Mouse (Mus musculus) left cerebral cortex, postnatal 14 days (tissue): ENCODE data around the gene C1qtnf6. TPM values are rescaled to one million over a fixed set of nuclear protein-coding genes. Genes with fewer than 3 reads are reported as not detected.
A peak's percentile ranks its signal among the peaks of the same experiment; 100 is the strongest.

Source experiments
- DNase-seq, 2 experiments: peaks; one replicate each; pipeline ENCODE4 v3.0.0; 2021 to 2022; ENCODE audit warnings: low spot score in 2 of 2, mixed read lengths in 1 of 2
- intact Hi-C: fragments of 180-260 bp; cut with DNase I; formaldehyde crosslinking; loops from one replicate; pipeline ENCODE4 v1.15.1; 2025
- total RNA-seq, 2 experiments: library from RNA; stranded (reverse); gene quantifications; 2 replicates each; pipeline ENCODE4 v1.2.3; 2021

The C1qtnf6 gene
- total RNA-seq, 2 experiments from 2014 or later, result 7.7 to 9.0 TPM

DNA sequence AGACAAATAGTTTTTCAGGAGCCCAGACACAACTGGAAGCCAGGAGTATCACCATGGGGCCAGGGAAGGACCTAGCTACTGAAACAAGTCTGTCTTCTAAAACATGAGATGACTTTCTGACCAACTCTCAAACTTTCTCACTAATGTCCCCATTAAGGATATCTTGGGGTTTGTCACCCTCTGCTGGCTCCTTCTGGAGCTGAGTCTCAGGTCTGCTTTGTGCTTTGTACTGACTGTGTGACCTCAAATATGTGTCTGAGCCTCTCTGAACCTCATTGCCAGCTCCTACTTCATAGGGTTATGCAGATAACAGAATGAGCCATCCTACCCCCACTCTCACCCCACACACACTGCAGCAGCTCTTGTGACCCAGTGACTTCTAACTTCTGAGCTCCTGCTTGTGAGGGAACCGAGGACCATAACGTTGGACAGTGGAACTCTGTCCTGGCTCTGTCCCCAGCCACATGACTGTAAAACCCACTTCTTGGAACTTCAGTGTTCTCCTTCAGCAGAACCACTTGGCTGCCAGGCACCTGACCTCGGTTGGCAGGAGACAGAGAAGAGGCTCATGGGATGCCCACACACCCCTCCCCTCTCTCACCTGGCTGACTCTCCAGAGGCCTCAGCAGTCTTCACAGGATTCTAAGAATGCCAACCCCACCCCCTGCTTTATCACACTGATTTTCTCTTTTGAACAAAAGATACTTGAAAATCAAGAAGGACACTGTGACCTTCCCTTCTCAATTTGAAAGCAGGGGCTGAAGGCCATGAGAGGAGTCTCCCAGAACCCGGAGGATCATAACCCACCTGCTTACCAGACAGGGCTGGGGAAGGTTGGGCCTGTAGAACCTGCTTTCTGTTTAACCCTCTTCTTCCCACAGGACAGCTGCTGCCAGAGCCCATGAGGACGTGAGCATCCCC is 16.5 kb upstream of the C1qtnf6 start:
- intact Hi-C loops, result no loop called here
- peak in 1 of 2 experiments; percentile 46 for DNase-seq

DNA sequence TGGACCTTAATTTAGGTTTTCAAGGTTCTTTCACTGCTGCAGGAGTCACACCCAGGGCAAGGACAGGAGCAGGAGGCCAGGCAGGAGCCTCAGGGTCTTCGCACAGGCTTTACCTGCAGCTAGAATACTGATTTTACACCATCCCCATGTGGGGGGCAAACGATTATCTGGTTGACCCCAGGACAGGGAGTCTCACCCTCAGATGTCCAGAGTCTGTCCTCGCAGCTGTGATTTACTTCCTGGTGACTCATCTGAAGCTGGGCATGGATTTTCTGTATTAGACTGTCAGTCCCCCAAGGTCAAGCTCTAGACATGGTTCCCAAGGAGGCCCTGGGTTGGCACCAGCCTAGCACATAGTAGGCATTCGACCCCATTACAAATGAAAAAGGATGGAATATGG is 14.8 kb upstream of the C1qtnf6 start:
- intact Hi-C loops, result no loop called here
- DNase-seq, result no peak

- peak; percentile 40 to 68 for DNase-seq
- intact Hi-C loops, result loop anchor here (5.0 kb wide), 1 partner anchor 38 kb away; no protein-coding TSS in a partner anchor
Measured at GRCm38 (mm10) chr15:78544561-78545001, 13.4 kb upstream of the C1qtnf6 start, which contains the start of gene Sstr3. Gene Sstr3 (minus strand): TSS chr15:78544685.

DNA sequence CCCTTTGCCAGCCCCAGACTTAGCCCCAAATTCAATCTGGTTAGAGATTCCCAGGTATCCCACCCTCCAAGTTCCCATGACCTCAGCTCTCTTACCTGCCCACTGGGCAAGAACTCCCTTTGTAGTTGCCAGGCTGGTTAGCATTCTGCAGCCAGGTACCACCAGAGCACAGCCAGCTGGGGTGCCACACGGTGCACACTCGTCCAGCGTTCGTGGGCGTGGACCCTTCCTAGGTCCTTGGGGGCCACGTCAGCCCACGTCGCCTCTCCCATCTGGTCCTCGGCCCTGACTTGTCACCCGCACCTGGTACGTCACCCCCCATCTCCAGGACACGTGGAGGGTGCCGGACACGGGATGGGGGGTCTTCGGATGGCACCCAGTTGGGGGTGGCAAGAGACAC is 12.8 kb upstream of the C1qtnf6 start:
- intact Hi-C loops, result loop anchor here (5.0 kb wide), 1 partner anchor 38 kb away; no protein-coding TSS in a partner anchor
- DNase-seq, result no peak

DNA sequence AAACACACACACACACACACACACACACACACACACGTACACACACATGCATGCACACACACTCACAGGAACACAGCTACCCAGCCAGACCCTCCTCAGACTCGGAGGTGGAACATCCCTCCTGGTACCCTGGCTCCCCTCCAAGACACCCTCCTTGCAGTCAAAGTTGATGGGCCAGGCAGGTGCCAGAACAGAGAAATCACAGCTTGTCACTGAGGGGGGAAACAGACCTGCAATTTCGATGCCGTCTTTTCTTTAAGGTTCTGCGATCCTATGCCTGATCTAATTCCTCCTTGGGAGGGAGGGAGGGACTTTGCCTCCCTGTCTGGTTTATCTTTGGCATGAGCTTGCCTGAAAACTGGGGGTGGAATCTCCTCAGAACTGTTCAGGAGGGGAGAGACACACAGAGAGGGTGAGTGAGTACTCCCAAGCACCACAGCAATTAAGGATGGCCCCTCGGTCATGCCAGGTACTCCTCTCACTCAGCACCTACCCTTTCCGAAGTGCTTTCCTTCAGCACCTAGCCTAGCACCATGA is 11.6 kb upstream of the C1qtnf6 start:
- peak; percentile 51 to 64 for DNase-seq
- intact Hi-C loops, result loop anchor here (5.0 kb wide), 1 partner anchor 39 kb away; no protein-coding TSS in a partner anchor

- intact Hi-C loops, result loop anchor here (5.0 kb wide), 1 partner anchor 40 kb away; no protein-coding TSS in a partner anchor
- DNase-seq, result no peak
Measured at GRCm38 (mm10) chr15:78542098-78542766, 11.0 kb upstream of the C1qtnf6 start.

DNA sequence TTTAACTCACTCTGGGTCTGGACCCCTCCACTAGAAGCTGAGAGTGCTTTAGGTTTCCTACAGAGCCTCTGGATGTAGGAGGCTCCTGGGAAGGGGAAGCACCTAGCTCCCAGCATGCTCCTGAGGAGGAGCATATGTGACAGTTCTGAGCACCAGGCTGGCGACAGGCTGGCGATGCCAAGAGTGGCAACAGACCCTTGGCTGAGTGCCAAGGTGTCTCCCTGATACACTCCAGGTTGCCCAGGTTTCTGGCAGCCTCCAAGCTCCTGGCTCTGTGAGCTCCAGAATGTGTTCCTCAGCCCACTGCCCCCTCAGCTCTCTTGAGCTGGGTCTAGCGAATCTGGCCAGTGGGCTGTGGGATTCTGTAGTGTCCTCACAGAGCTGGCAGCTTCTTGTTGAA is 10.4 kb upstream of the C1qtnf6 start:
- intact Hi-C loops, result loop anchor here (5.0 kb wide), 1 partner anchor 41 kb away; no protein-coding TSS in a partner anchor
- no peak for DNase-seq

DNA sequence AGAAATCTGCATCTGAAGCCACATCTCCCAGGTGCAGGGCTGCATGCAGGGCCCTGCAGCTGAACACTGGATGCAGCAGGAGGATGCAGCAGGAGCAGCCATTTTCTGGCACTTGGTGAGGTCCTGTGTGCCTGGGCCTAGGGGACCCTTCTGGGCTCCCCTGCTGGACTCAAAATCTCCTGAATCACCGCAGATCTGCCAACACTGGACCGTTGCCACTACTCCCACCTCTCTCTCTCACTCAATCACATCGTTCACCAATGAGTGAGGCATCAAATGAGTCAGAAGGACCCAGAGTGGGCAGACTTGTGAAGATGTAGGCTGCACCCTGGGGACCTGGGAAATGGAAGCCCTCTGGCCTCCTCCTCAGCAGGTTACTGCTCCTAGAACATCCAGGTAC is 9.8 kb upstream of the C1qtnf6 start:
- intact Hi-C loops, result loop anchor here (5.0 kb wide), 1 partner anchor 41 kb away; no protein-coding TSS in a partner anchor
- DNase-seq, result no peak

GRCm38 (mm10) chr15:78535723-78536421 is 4.7 kb upstream of the C1qtnf6 start:
- intact Hi-C loops, result loop anchor here (10.0 kb wide), 1 partner anchor 181 kb away; no protein-coding TSS in a partner anchor
- DNase-seq, result no peak

GRCm38 (mm10) chr15:78533346-78533835 is 2.2 kb upstream of the C1qtnf6 start:
- intact Hi-C loops, result loop anchor here (10.0 kb wide), 1 partner anchor 179 kb away; no protein-coding TSS in a partner anchor
- DNase-seq, result no peak

DNA sequence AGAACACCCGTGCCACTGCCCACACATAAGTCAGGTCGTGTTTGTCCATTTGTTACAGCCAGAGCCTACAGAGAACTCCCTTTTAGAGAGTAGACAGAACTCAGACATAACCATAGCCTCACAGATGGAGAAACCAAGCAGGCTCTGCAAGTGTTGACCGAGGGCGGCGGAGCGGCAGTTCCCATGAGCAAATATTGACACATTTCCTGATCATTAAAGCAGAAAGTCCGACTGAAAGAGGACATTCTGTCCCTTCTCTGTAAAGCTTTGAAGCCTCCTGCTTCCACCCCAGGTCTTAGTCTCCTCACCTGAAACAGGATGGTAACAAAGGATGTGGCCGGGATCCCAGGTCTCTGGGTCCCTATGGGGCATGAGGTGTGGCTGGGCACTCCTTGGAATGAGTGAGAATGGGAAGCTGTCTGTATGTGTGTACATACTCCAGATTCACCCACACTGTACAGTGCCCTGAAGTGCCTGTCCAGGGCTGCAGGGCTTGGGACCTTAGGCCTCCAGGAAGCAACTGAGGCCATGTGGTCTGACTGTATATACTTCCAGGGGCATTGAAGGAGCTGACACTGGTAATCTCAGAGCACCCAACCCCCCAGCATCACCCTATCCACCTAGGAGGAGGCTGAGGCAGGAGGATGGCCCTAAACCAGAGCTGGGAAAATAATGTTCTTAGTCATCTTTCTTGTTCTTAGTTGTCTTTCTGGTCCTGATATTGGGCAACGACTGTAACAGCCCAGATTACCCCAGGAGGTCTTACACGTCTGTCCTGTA is 1.5 kb upstream of the C1qtnf6 start:
- no peak for DNase-seq
- intact Hi-C loops, result loop anchor here (10.0 kb wide), 1 partner anchor 178 kb away; no protein-coding TSS in a partner anchor

GRCm38 (mm10) chr15:78531901-78532469 is 769 bp upstream of the C1qtnf6 start:
- intact Hi-C loops, result loop anchor here (10.0 kb wide), 1 partner anchor 177 kb away; no protein-coding TSS in a partner anchor

DNA sequence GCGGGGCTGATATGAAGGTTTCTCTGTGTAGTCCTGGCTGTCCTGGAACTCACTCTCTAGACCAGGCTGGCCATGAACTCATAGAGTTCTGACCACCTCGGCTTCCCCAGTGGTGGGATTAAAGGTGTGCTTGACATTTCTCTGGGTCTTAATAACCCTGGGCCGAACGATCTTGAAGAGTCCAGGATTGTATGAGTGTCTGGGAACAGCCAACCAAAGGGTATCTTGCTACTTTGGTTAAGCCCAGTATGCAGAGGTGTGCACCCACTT is 170 bp upstream of the C1qtnf6 start:
- DNase-seq, result no peak
- intact Hi-C loops, result loop anchor here (10.0 kb wide), 1 partner anchor 177 kb away; no protein-coding TSS in a partner anchor

More at GRCm38 (mm10) chr15:78531901-78532469, 769 bp upstream of the C1qtnf6 start:
- DNase-seq, result peak; percentile 100

GRCm38 (mm10) chr15:78530141-78530540 is 1.1 kb downstream of the C1qtnf6 start:
- DNase-seq, result no peak
- intact Hi-C loops, result loop anchor here (10.0 kb wide), 1 partner anchor 175 kb away; no protein-coding TSS in a partner anchor

DNA sequence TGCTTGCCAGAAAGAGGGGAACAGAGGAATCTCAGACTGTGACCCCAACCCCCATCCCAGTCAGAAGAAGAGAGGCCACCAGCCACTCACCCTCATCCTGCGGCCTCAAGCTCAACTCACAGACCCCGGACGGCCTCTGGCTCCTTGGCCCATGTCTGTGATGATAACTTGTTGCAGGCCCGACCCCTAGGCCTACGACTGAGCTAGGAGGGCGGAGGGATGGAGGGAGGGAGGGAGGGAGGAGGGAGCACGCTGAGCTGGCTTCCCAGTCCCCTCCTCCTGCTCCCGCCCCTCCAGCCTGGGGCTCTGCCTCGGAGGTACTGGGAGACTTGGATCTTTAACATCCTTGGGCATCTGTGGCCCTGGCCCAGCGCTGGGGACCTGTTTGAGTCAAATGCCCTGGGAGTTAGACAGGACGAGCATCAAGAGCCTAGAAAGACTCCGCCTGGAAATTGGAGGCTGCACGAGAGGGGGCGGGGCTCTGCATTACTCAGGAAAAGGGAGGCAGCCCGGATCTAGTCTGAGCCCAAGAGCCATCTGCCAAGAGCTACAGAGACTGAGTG is 1.7 kb downstream of the C1qtnf6 start:
- peak; percentile 68 to 84 for DNase-seq
- intact Hi-C loops, result loop anchor here (2.0 kb wide), 1 partner anchor 83 kb away; no protein-coding TSS in a partner anchor

DNA sequence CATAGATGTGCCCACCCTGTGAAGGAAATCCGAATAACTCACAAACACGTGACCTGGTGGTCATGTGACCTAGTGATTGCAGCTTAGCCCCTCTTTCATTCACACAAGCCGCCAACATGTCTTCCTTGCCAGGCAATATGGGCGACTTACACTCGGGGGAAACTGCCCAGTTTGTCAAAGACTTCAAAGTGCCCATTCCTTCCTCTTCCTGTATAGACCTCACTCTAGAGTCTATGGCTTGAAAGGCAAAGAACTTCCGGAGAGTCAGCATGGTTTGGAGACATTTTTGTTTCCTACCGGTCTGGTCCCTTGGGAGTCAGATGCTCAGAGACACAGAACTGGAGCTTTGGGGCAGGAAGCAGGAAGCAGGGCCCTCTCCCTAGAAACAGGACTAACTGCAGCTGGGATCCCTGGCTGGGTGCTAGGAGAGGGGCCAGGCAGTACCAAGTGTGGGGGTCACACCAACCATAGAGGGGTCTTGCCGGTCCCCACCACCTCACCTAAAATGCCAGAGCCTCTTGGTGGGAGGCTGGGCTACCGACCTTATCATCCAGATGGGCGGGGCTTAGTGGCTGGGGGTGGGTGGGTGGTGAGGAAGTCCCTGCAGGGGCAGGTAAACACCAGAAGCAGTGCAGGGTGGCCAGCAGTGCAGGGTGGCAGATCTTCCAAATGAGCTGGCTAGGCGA is 2.3 kb downstream of the C1qtnf6 start:
- DNase-seq, result no peak
- intact Hi-C loops, result loop anchor here (2.0 kb wide), 1 partner anchor 82 kb away; no protein-coding TSS in a partner anchor

DNA sequence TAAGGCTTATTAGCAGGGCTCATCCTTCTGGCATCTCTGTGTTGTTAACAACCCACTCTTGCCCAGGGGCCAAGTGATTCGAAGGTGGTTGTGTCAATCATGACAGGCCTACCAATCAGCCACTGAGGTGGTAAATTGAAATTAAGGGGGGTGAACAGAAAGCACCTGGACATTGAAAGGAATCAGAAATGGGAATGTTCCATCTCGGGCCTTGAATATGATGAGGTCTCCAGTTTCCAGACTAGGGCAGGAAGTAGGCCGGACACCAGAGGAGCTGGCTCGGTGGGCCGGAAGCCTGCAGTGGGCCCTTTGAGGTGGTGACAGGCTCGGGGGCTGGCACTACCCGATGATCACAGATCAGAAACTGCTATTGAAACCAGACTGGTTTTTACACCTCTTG is 3.2 kb downstream of the C1qtnf6 start:
- peak; percentile 76 to 79 for DNase-seq
- intact Hi-C loops, result loop anchor here (2.0 kb wide), 1 partner anchor 81 kb away; no protein-coding TSS in a partner anchor
